Mouse (Mus musculus) liver, embryonic 16.5 days (tissue): Measurements from ENCODE around the gene Zmynd8. TPM values are rescaled to one million over a fixed set of nuclear protein-coding genes. Genes with fewer than 3 reads are reported as not detected.

Experiments used
- ATAC-seq: fragments of 200-750 bp; cut with Nextera tagmentation; 2 replicates; pipeline ENCODE4 v1.8.0; 2017; ENCODE audit warnings: low read depth, mild to moderate bottlenecking, moderate number of reproducible peaks, moderate library complexity
- H3K27ac ChIP-seq: fragments of 300-500 bp; sonication (generic); 2 replicates; pipeline ENCODE4 v1.5.1; 2014; ENCODE audit warnings: mild to moderate bottlenecking, low read length
- H3K27me3 ChIP-seq: fragments of 300-500 bp; sonication (generic); 2 replicates; pipeline ENCODE4 v1.6.1; 2014; ENCODE audit warnings: low read depth, low read length, mixed read lengths; ENCODE audit not compliant: control insufficient read depth, insufficient read depth
- H3K36me3 ChIP-seq: fragments of 300-500 bp; sonication (generic); 2 replicates; pipeline ENCODE4 v1.6.1; 2014; ENCODE audit warnings: mild to moderate bottlenecking; ENCODE audit not compliant: control insufficient read depth, insufficient read depth
- H3K4me1 ChIP-seq: fragments of 300-500 bp; sonication (generic); 2 replicates; pipeline ENCODE4 v1.6.1; 2014; ENCODE audit warnings: low read depth, low read length, mixed read lengths; ENCODE audit not compliant: control insufficient read depth
- H3K4me2 ChIP-seq: fragments of 300-500 bp; sonication (generic); 2 replicates; pipeline ENCODE4 v1.6.1; 2014; ENCODE audit warnings: low read depth, low read length, mixed read lengths
- H3K4me3 ChIP-seq: fragments of 300-500 bp; sonication (generic); 2 replicates; pipeline ENCODE4 v1.5.1; 2014; ENCODE audit warnings: low read depth, mild to moderate bottlenecking, low read length
- H3K9ac ChIP-seq: fragments of 300-500 bp; sonication (generic); 2 replicates; pipeline ENCODE4 v1.6.1; 2014; ENCODE audit warnings: low read depth, low read length
- H3K9me3 ChIP-seq: fragments of 300-500 bp; sonication (generic); replicated peaks from 2 replicates; pipeline ENCODE4 v1.6.1; 2016; ENCODE audit warnings: low read length; ENCODE audit not compliant: control insufficient read depth
- WGBS: fragments of 180-500 bp; shearing (Covaris S2); extraction: QIAGEN DNeasy Blood & Tissue Kit; methylation state at CpG from one replicate; pipeline ENCODE4 v1.1.7; 2014; ENCODE audit not compliant: insufficient replicate concordance; 5-methylcytosine and 5-hydroxymethylcytosine counted together
- polyA plus RNA-seq: library from polyadenylated mRNA; unstranded; fragments of >200 nt; fragmentation: Nextera tagmentation; extraction: Ambion mirVana; gene quantifications from 2 replicates; pipeline ENCODE4 v1.2.1, GENCODE M21; 2015

Gene Zmynd8
- polyA plus RNA-seq, 1 experiment from 2014 or later: 20.0 TPM

DNA sequence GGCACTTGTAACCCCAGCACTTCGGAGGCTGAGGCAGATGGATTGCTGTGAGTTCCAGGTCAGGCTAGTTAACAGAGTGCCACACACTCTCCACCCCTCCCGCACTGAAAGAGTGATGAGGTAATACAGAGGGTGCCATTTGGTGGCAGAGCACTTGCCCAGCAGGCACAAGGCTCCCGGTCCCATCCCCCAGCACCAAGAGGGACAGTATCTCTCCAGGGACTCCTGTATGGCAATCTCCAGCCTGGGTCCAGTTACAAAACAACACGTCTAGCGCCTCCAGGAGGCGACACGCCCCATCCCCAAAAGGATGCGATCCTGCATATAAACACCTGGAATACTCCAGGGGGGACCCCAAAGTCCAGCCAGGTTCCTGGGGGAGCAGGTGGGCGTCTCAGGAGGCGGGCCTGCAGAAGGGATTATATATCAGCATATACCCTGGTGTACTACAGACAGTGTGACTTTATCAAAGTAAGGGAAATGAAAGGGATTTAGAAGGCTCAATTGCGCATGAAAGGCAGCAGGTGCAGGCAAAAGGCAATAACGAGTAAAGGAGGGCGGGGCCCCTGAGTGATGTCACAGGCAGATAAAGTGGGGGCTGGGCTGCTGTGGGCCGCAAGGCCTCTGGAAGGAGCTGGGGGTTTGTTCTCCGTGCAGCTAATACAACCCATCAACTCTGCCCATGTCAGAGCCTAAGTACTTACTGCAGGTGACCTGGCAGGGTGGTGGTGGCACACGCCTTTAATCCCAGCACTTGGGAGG lies 44.4 kb downstream of the Zmynd8 start:
- Histone ChIP-seq H3K4me3 (no peak overlapping the region), H3K4me1 (peaks cover 63% of the 10 kb centered on the region), H3K27me3 (no peaks in the 10 kb centered on the region), H3K36me3 (peaks cover 14% of the 10 kb centered on the region; the same call in 1 of the 2 replicates), H3K9ac (no peak overlapping the region), H3K27ac (peak overlapping the region; percentile 27; the same call in 1 of the 2 replicates), H3K4me2 (no peak overlapping the region), H3K9me3 (no peaks in the 10 kb centered on the region)
- WGBS: 50% methylated on average over 16 of the region's 16 CpGs
- ATAC-seq: no peak

DNA sequence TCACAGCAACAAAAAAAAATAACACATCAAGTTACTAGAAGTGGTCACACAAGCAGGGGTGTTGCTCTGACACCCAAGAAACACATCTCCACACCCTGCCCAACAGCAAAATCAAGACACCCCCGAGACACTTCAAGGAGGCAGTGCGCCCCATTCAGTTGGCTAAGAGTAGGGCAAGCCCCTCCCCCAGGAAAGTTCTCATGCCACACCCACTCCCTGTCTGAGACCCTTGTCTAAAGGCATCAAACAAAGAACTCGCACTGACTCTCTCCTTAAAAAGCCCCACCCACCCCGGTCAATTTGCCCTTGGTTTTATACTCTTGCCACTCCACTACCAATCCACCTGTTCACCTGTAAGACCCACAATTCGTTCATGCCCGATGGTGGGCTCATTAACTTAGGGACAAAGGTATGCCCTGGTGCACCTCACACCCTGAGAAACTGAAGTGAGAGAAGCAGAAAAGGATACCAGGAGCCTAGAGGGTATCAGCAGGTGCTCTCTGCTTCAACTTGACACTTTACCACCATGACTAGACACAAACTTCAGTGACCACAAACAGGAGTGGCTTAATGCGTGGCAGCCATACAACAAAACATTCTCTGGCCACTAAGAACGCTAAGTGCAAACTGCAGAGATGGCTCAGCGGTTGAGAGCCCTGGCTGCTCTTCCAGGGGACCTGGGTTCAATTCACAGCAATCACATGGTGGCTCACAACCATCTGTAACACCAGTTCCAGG lies 45.8 kb downstream of the Zmynd8 start:
- no peaks in the 10 kb centered on the region for H3K9me3 ChIP-seq
- peaks cover 53% of the 10 kb centered on the region for H3K4me1 ChIP-seq
- WGBS: 65% methylated on average over 9 of the region's 9 CpGs
- H3K9ac ChIP-seq: no peak overlapping the region
- ATAC-seq: no peak
- peaks cover 20% of the 10 kb centered on the region; the same call in 1 of the 2 replicates for H3K36me3 ChIP-seq
- no peak overlapping the region for H3K4me3 ChIP-seq
- H3K27me3 ChIP-seq: no peaks in the 10 kb centered on the region
- no peak overlapping the region for H3K4me2 ChIP-seq
- H3K27ac ChIP-seq: no peak overlapping the region

DNA sequence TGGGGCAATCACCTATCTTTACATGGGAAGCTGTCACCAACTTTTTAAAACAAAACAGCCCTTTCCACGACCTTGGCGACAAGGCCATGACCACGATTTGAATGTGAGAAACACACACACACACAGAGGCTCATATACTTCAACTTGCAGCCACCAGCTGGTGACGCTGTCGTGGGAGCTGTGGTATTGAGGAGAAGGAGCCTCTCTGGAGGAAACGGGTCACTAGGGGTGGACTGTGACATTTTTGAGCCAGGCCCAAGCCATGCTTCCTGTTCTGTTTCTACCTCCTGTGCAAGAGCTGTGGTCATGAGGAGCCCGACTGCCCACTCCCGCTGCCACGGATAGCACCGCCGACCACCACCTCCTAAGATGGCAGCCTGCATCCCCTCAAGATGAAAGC lies 46.4 kb downstream of the Zmynd8 start:
- no peak for ATAC-seq
- no peaks in the 10 kb centered on the region for H3K9me3 ChIP-seq
- WGBS: 51% methylated on average over 11 of the region's 11 CpGs
- H3K9ac ChIP-seq: no peak overlapping the region
- no peak overlapping the region for H3K4me3 ChIP-seq
- no peaks in the 10 kb centered on the region for H3K27me3 ChIP-seq
- peaks cover 24% of the 10 kb centered on the region for H3K36me3 ChIP-seq
- no peak overlapping the region for H3K4me2 ChIP-seq
- H3K4me1 ChIP-seq: peaks cover 46% of the 10 kb centered on the region
- H3K27ac ChIP-seq: no peak overlapping the region

DNA sequence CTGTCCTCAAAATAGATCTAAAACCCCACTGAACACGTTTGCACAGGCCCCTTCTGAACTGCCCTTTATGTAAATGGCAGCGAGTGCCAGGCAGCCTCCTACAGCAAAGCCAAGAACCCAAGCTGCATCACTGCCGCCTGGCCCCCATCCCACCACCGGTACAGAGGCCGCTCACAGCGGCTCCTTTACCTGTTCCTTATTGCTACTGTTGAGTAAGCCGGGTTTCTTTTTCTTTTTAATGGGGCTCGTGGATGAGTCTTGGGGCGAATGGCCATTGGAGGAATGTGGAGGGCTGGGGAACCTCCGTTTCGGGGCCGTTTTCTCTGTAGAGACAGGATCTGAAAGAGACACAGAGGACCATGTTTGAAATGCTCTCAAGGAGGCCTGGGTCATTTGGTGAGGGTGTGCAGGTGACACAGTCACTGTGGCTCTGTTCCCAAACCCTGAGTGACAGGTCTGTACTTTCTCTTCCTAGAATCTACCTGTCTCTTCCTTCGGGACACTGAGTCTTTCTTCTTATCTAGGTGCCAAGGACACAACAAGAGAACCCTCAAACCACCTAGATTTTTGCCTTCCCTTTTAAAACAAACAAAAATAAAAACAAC lies 46.9 kb downstream of the Zmynd8 start:
- Histone ChIP-seq H3K36me3 (peaks cover 24% of the 10 kb centered on the region), H3K27ac (no peak overlapping the region), H3K4me1 (peaks cover 41% of the 10 kb centered on the region), H3K4me3 (no peak overlapping the region), H3K9me3 (no peaks in the 10 kb centered on the region), H3K9ac (no peak overlapping the region), H3K4me2 (no peak overlapping the region), H3K27me3 (no peaks in the 10 kb centered on the region)
- ATAC-seq: no peak
- 82% methylated on average over 13 of the region's 13 CpGs for WGBS

DNA sequence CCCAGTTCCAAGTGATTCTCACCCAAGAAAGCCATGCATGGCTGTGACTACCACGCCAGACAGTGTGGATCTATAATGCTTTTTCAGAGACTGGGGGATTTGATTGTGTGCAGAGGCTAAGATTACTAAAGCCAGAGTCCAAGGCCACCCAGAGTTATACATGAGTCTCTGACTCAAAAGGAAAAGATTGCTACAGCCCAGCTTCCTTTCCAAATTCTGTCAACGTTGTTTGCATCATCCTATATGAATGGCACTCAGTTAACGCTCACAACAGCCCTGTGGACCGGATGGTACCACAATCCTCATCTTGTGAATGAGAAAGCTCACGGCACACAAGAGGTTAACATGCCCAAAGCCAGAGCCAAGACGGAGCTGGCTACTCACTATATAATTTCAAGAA lies 48.0 kb downstream of the Zmynd8 start:
- H3K4me1 ChIP-seq: peaks cover 31% of the 10 kb centered on the region
- no peak overlapping the region for H3K27ac ChIP-seq

DNA sequence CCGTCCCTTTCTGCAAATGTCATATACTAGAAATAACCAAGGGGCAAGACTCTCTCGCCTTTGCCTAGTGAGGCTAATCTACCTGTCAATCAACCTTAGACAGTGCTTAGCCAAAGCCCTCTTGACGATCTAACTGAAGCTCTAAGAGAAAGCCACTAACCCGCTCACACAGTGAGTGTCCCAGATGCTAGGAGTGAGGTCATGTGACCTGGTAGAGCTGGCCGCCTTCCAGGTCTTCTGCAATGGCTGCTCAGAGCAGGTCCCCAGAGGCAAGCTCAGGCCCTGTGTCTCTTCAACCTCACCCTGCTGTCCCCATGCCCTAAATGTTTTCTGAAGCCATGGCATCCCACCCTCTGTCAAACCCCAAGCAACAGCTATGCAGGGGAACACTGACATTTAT lies 49.7 kb downstream of the Zmynd8 start:
- Histone ChIP-seq H3K9me3 (no peaks in the 10 kb centered on the region), H3K36me3 (peaks cover 49% of the 10 kb centered on the region), H3K4me2 (no peak overlapping the region), H3K9ac (no peak overlapping the region), H3K27me3 (no peaks in the 10 kb centered on the region), H3K4me3 (no peak overlapping the region), H3K4me1 (peaks cover 14% of the 10 kb centered on the region), H3K27ac (no peak overlapping the region)
- 46% methylated on average over 5 of the region's 5 CpGs for WGBS
- peak; percentile 65 for ATAC-seq

More for the DNA sequence above, 48.0 kb downstream of the Zmynd8 start:
- Histone ChIP-seq H3K36me3 (peaks cover 34% of the 10 kb centered on the region), H3K9me3 (no peaks in the 10 kb centered on the region), H3K9ac (no peak overlapping the region), H3K4me2 (no peak overlapping the region), H3K4me3 (no peak overlapping the region), H3K27me3 (no peaks in the 10 kb centered on the region)
- ATAC-seq: no peak
- 74% methylated on average over 6 of the region's 6 CpGs for whole genome bisulfite sequencing

DNA sequence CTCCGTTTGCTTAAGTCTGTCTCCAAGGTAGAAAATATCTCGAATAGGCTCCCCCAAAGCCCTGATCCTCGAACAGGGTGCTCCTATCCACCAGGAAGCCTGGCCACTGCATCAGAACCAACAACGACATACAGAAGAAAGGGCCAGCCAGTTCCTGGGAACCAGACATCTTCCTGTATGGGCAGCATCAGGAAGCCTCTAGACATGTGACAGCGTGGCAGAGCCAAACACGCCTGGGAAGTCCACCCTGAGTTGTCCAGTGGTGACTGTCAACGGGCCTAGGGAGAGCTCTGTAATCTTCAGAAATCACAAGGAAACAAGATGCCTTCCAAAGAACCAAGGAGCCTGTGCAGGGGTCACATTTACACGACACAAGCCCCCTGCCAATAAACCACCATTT lies 52.0 kb downstream of the Zmynd8 start:
- Histone ChIP-seq H3K4me1 (peaks cover 6% of the 10 kb centered on the region), H3K27ac (no peak overlapping the region), H3K9me3 (no peaks in the 10 kb centered on the region), H3K4me2 (no peak overlapping the region), H3K36me3 (peaks cover 71% of the 10 kb centered on the region), H3K27me3 (no peaks in the 10 kb centered on the region), H3K4me3 (no peak overlapping the region), H3K9ac (no peak overlapping the region)
- WGBS: 76% methylated on average over 8 of the region's 8 CpGs
- ATAC-seq: no peak

DNA sequence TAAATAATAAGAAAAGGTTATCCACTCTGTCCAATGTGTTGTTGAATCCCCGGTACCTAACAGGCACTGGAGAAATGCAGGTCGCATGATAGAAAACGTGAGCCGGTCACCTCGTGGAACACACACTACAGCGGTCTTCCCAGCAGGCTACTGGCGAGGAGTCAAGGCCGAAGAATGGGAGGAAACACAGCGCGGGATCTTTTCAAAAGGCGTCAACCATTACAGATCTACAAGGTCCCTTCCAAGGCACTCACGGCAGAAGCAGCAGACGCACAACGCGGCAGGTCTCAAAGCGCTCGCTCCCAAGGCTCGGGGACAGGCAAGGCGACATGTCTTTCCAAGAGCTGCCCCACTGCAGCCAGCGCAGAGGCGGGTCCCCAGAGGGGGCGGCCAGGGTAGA lies 53.3 kb downstream of the Zmynd8 start:
- Histone ChIP-seq H3K4me1 (peaks cover 3% of the 10 kb centered on the region), H3K27me3 (no peaks in the 10 kb centered on the region), H3K36me3 (peaks cover 74% of the 10 kb centered on the region), H3K4me2 (no peak overlapping the region), H3K27ac (no peak overlapping the region), H3K9me3 (no peaks in the 10 kb centered on the region), H3K9ac (no peak overlapping the region), H3K4me3 (no peak overlapping the region)
- 91% methylated on average over 22 of the region's 22 CpGs for WGBS
- no peak for ATAC-seq

DNA sequence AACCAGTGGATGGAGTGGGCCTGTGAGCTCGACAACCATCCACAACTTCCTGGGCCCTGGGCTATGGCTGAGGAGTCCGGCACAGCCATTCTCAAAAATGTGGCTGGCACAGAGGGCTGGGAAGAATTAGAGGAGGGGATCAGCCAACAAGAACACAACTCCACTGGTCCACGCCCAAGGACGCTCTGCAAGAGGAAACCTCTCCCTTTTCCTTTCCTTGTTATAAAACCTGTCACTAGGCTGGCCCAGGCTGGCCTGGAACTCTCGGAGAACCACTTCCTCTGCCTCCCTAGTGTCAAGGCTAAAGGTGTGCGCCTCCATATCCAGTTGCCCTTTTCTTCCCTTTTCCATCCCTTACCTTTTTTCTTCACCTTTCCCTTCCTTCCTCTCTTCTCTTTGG lies 55.5 kb downstream of the Zmynd8 start:
- Histone ChIP-seq H3K27ac (no peak overlapping the region), H3K4me3 (no peak overlapping the region), H3K36me3 (peaks cover 81% of the 10 kb centered on the region), H3K9me3 (no peaks in the 10 kb centered on the region), H3K27me3 (no peaks in the 10 kb centered on the region), H3K4me2 (no peak overlapping the region), H3K9ac (no peak overlapping the region), H3K4me1 (no peaks in the 10 kb centered on the region)
- 84% methylated on average over 6 of the region's 6 CpGs for WGBS
- ATAC-seq: no peak
